Mouse (Mus musculus) cerebellum, postnatal 14 days (tissue): ENCODE measurements around the gene Gm17334.

ENCODE experiments used
- DNase-seq, 2 experiments: peaks; one replicate each; pipeline ENCODE4 v3.0.0; 2021; ENCODE audit warnings: mixed read lengths in 2 of 2

The Gm17334 gene

GRCm38 (mm10) chr11:53796409-53797151 is 23.6 kb upstream of the Gm17334 start:
- peak in 1 of 2 experiments; percentile 16 for DNase-seq

- no peak for DNase-seq
Observed at GRCm38 (mm10) chr11:53795813-53796212, 22.8 kb upstream of the Gm17334 start.

- DNase-seq: peak in 1 of 2 experiments; percentile 38
Observed at GRCm38 (mm10) chr11:53794671-53795557, 21.9 kb upstream of the Gm17334 start.

- DNase-seq: peak in 1 of 2 experiments; percentile 26
Observed at GRCm38 (mm10) chr11:53794015-53794414, 21.0 kb upstream of the Gm17334 start.

- peak; percentile 28 to 47 for DNase-seq
Observed at GRCm38 (mm10) chr11:53792986-53793385, 20.0 kb upstream of the Gm17334 start.

- no peak for DNase-seq
Observed at GRCm38 (mm10) chr11:53789277-53789676, 16.3 kb upstream of the Gm17334 start.

GRCm38 (mm10) chr11:53788196-53788595 is 15.2 kb upstream of the Gm17334 start:
- no peak for DNase-seq

GRCm38 (mm10) chr11:53786058-53787031 is 13.4 kb upstream of the Gm17334 start:
- DNase-seq: peak; percentile 52 to 58

GRCm38 (mm10) chr11:53785311-53785936 is 12.4 kb upstream of the Gm17334 start:
- no peak for DNase-seq

- DNase-seq: no peak
Observed at GRCm38 (mm10) chr11:53783288-53783687, 10.3 kb upstream of the Gm17334 start.

- DNase-seq: no peak
Observed at GRCm38 (mm10) chr11:53781964-53782363, 9.0 kb upstream of the Gm17334 start.

GRCm38 (mm10) chr11:53781201-53781775 is 8.3 kb upstream of the Gm17334 start:
- DNase-seq: no peak

- DNase-seq: no peak
Observed at GRCm38 (mm10) chr11:53780262-53780661, 7.3 kb upstream of the Gm17334 start.

- DNase-seq: no peak
Observed at GRCm38 (mm10) chr11:53779808-53780207, 6.8 kb upstream of the Gm17334 start.

GRCm38 (mm10) chr11:53778455-53778854 is 5.5 kb upstream of the Gm17334 start:
- DNase-seq: no peak

GRCm38 (mm10) chr11:53777736-53778135 is 4.7 kb upstream of the Gm17334 start:
- DNase-seq: no peak

GRCm38 (mm10) chr11:53774659-53775255 is 1.8 kb upstream of the Gm17334 start:
- DNase-seq: no peak

- no peak for DNase-seq
Observed at GRCm38 (mm10) chr11:53773641-53774360, 814 bp upstream of the Gm17334 start.

- no peak for DNase-seq
Observed at GRCm38 (mm10) chr11:53772536-53772935, 451 bp downstream of the Gm17334 start.

- DNase-seq: no peak
Observed at GRCm38 (mm10) chr11:53771001-53771744, 1.8 kb downstream of the Gm17334 start.
